In genomic region chr6:87001995-87002394, GRCm38 (mm10) we compare ENCODE assay signal across 10 mouse cellular contexts. TPM values are rescaled to one million over a fixed set of nuclear protein-coding genes. Genes with fewer than 3 reads are reported as not detected.
DNase-seq lines count a peak whose midpoint lies in the region; ATAC-seq and TF ChIP-seq lines count a peak whose summit lies in the region.
"Had no signal": no experiment of that assay in that cellular context is flagged by ENCODE, and none has a peak within 500 bp of the region (broad histone marks: within the 10 kb centered on the region; RNA-seq: fewer than 3 reads in every experiment).

No protein-coding gene starts in this region.

- TF ChIP-seq EP300 in lung, postnatal 0 days (IDR thresholded peaks at IDR 0.05) = no peak

- no peak overlapping the region for H3K4me3 ChIP-seq in hindbrain, postnatal 0 days (ENCODE audit: low read length)
- H3K4me3 ChIP-seq in hindbrain, embryonic 12.5 days = no peak overlapping the region
- H3K4me3 ChIP-seq in lung, embryonic 15.5 days = no peak overlapping the region
- no peak overlapping the region for H3K4me3 ChIP-seq in lung, postnatal 0 days (ENCODE audit: low read depth, low read length)
- no peak overlapping the region for H3K4me3 ChIP-seq in stomach, embryonic 16.5 days (replicated peaks; ENCODE audit: low read length)
- H3K4me3 ChIP-seq: forebrain, embryonic 10.5 days had no signal

- H3K4me2 ChIP-seq in hindbrain, postnatal 0 days (ENCODE audit: low read depth, low read length) = no peak overlapping the region
- no peak overlapping the region for H3K4me2 ChIP-seq in hindbrain, embryonic 12.5 days (replicated peaks)
- H3K4me2 ChIP-seq in lung, embryonic 15.5 days = no peak overlapping the region
- no peak overlapping the region for H3K4me2 ChIP-seq in lung, postnatal 0 days (replicated peaks; ENCODE audit: low read depth, low read length)
- H3K4me2 ChIP-seq in stomach, embryonic 16.5 days (ENCODE audit: low read depth, low read length) = no peak overlapping the region

- H3K27me3 ChIP-seq in hindbrain, postnatal 0 days (ENCODE audit: insufficient read depth, low read length) = no peaks in the 10 kb centered on the region
- no peaks in the 10 kb centered on the region for H3K27me3 ChIP-seq in hindbrain, embryonic 12.5 days
- no peaks in the 10 kb centered on the region for H3K27me3 ChIP-seq in lung, embryonic 15.5 days
- no peaks in the 10 kb centered on the region for H3K27me3 ChIP-seq in lung, postnatal 0 days (replicated peaks; ENCODE audit: insufficient read depth, low read length)
- H3K27me3 ChIP-seq in stomach, embryonic 16.5 days (ENCODE audit: control insufficient read depth, insufficient read depth, low read length) = no peaks in the 10 kb centered on the region
- H3K27me3 ChIP-seq: megakaryocyte, embryonic 14.5 days had no signal

- H3K27ac ChIP-seq in hindbrain, postnatal 0 days = peak overlapping the region; percentile 32
- no peak overlapping the region for H3K27ac ChIP-seq in hindbrain, embryonic 12.5 days
- H3K27ac ChIP-seq in lung, embryonic 15.5 days = peak overlapping the region; percentile 52; the same call in 1 of the 2 replicates
- no peak overlapping the region for H3K27ac ChIP-seq in lung, postnatal 0 days (ENCODE audit: low read length)
- H3K27ac ChIP-seq in stomach, embryonic 16.5 days (ENCODE audit: low read length) = 0 out of 2 replicates have a peak overlapping the region, but pooled peaks have one; percentile 7
- H3K27ac ChIP-seq: forebrain, embryonic 10.5 days had no signal

- WGBS in hindbrain, postnatal 0 days = 92% methylated on average over 6 of the region's 6 CpGs
- WGBS in hindbrain, embryonic 12.5 days = 90% methylated on average over 6 of the region's 6 CpGs
- WGBS in lung, embryonic 15.5 days = 86% methylated on average over 6 of the region's 6 CpGs
- WGBS in lung, postnatal 0 days = 88% methylated on average over 6 of the region's 6 CpGs
- WGBS in stomach, embryonic 16.5 days = 82% methylated on average over 6 of the region's 6 CpGs

- no peak for TF ChIP-seq CTCF in hindbrain, postnatal 0 days (IDR thresholded peaks at IDR 0.05; ENCODE audit: low read depth)
- no peak for TF ChIP-seq CTCF in lung, postnatal 0 days (IDR thresholded peaks at IDR 0.05)

- DNase-seq in hindbrain, postnatal 0 days (ENCODE audit: low spot score) = no peak
- DNase-seq in lung, postnatal 0 days (ENCODE audit: low spot score) = no peak
- DNase-seq in kidney, postnatal 36 days = peak; percentile 39 to 65
- no peak for DNase-seq in layer of hippocampus, adult 9-11 months
- no peak for DNase-seq in cerebellum, postnatal 4 days (ENCODE audit: low spot score in 2 of 2)

- H3K9me3 ChIP-seq in hindbrain, postnatal 0 days (ENCODE audit: low read length) = no peaks in the 10 kb centered on the region
- no peaks in the 10 kb centered on the region for H3K9me3 ChIP-seq in hindbrain, embryonic 12.5 days (replicated peaks)
- no peaks in the 10 kb centered on the region for H3K9me3 ChIP-seq in lung, embryonic 15.5 days
- H3K9me3 ChIP-seq in lung, postnatal 0 days (ENCODE audit: low read length) = no peaks in the 10 kb centered on the region
- H3K9me3 ChIP-seq in stomach, embryonic 16.5 days (replicated peaks; ENCODE audit: control insufficient read depth, low read length) = no peaks in the 10 kb centered on the region
- H3K9me3 ChIP-seq: forebrain, embryonic 10.5 days; megakaryocyte, embryonic 14.5 days had no signal

- no peak; the same call in 1 of the 2 replicates for ATAC-seq in hindbrain, postnatal 0 days
- no peak for ATAC-seq in hindbrain, embryonic 12.5 days (ENCODE audit: low FRiP score)
- ATAC-seq in lung, embryonic 15.5 days (ENCODE audit: borderline replicate concordance, extremely low read depth, low FRiP score, low TSS enrichment) = no peak
- ATAC-seq in lung, postnatal 0 days = no peak
- no peak for ATAC-seq in stomach, embryonic 16.5 days (ENCODE audit: insufficient read depth, low FRiP score)

- no peaks in the 10 kb centered on the region for H3K4me1 ChIP-seq in hindbrain, postnatal 0 days (ENCODE audit: insufficient read depth, low read length)
- no peaks in the 10 kb centered on the region for H3K4me1 ChIP-seq in hindbrain, embryonic 12.5 days
- no peaks in the 10 kb centered on the region for H3K4me1 ChIP-seq in lung, embryonic 15.5 days
- 0 out of 2 replicates have a peak, but pooled peaks cover 4% of the 10 kb centered on the region for H3K4me1 ChIP-seq in lung, postnatal 0 days (ENCODE audit: insufficient read depth, low read depth, low read length)
- no peaks in the 10 kb centered on the region for H3K4me1 ChIP-seq in stomach, embryonic 16.5 days (ENCODE audit: control insufficient read depth, insufficient read depth, low read length)

- H3K9ac ChIP-seq in hindbrain, postnatal 0 days (replicated peaks; ENCODE audit: low read length) = no peak overlapping the region
- no peak overlapping the region for H3K9ac ChIP-seq in hindbrain, embryonic 12.5 days
- H3K9ac ChIP-seq in lung, embryonic 15.5 days = no peak overlapping the region
- no peak overlapping the region for H3K9ac ChIP-seq in lung, postnatal 0 days (replicated peaks; ENCODE audit: low read depth)
- H3K9ac ChIP-seq in stomach, embryonic 16.5 days (ENCODE audit: low read length) = no peak overlapping the region

- H3K36me3 ChIP-seq in hindbrain, postnatal 0 days (ENCODE audit: insufficient read depth, low read length) = peaks cover 9% of the 10 kb centered on the region; the same call in 1 of the 2 replicates
- H3K36me3 ChIP-seq in hindbrain, embryonic 12.5 days = peaks cover 14% of the 10 kb centered on the region
- H3K36me3 ChIP-seq in lung, embryonic 15.5 days = peaks cover 6% of the 10 kb centered on the region; the same call in 1 of the 2 replicates
- H3K36me3 ChIP-seq in lung, postnatal 0 days (ENCODE audit: insufficient read depth, low read length) = peaks cover 8% of the 10 kb centered on the region; the same call in 1 of the 2 replicates
- 0 out of 2 replicates have a peak, but pooled peaks cover 2% of the 10 kb centered on the region for H3K36me3 ChIP-seq in stomach, embryonic 16.5 days (ENCODE audit: control insufficient read depth, insufficient read depth, low read length)

RNA-seq across cellular contexts. Expression of gene Nfu1, which starts 7.0 kb away (rescaled TPM):
- 187 and 338 TPM in 2 replicates for total RNA-seq in hindbrain, postnatal 0 days (2014; rRNA removed)
- 166 and 167 TPM in 2 replicates for polyA plus RNA-seq in hindbrain, postnatal 0 days (2015; fragmentation: Nextera tagmentation; extraction: Ambion mirVana)
- polyA plus RNA-seq in hindbrain, embryonic 12.5 days (2016; fragmentation: Nextera tagmentation; extraction: Ambion mirVana) = 91.5 and 94.0 TPM in 2 replicates
- 86.0 and 88.3 TPM in 2 replicates for polyA plus RNA-seq in lung, embryonic 15.5 days (2015; fragmentation: Nextera tagmentation; extraction: Ambion mirVana)
- 70.7 and 72.9 TPM in 2 replicates for polyA plus RNA-seq in lung, postnatal 0 days (2015; fragmentation: Nextera tagmentation; extraction: Ambion mirVana)
- 94.6 and 96.8 TPM in 2 replicates for polyA plus RNA-seq in stomach, embryonic 16.5 days (2015; fragmentation: Nextera tagmentation; extraction: Ambion mirVana)

RNA-seq across cellular contexts. Expression of gene Gfpt1, which starts 40.7 kb away (rescaled TPM):
- total RNA-seq in hindbrain, postnatal 0 days (2014; rRNA removed) = 32.9 and 34.5 TPM in 2 replicates
- polyA plus RNA-seq in hindbrain, postnatal 0 days (2015; fragmentation: Nextera tagmentation; extraction: Ambion mirVana) = 17.4 and 17.7 TPM in 2 replicates
- 25.5 and 25.7 TPM in 2 replicates for polyA plus RNA-seq in hindbrain, embryonic 12.5 days (2016; fragmentation: Nextera tagmentation; extraction: Ambion mirVana)
- polyA plus RNA-seq in lung, embryonic 15.5 days (2015; fragmentation: Nextera tagmentation; extraction: Ambion mirVana) = 20.5 and 20.9 TPM in 2 replicates
- 10.8 and 11.5 TPM in 2 replicates for polyA plus RNA-seq in lung, postnatal 0 days (2015; fragmentation: Nextera tagmentation; extraction: Ambion mirVana)
- polyA plus RNA-seq in stomach, embryonic 16.5 days (2015; fragmentation: Nextera tagmentation; extraction: Ambion mirVana) = 31.0 and 35.8 TPM in 2 replicates

Comparison
In these comparisons a context has a peak if more than half of its experiments do, and no peak if none do; other contexts are left out.
1. H3K27ac ChIP-seq: peak in hindbrain, postnatal 0 days (single experiment), lung, embryonic 15.5 days (single experiment) and stomach, embryonic 16.5 days (single experiment); none in hindbrain, embryonic 12.5 days (single experiment) and lung, postnatal 0 days (single experiment).
2. DNase-seq: peak in kidney, postnatal 36 days (2 of 2); none in hindbrain, postnatal 0 days (single experiment), lung, postnatal 0 days (single experiment), layer of hippocampus, adult 9-11 months (single experiment) and cerebellum, postnatal 4 days (0 of 2).